Mouse (Mus musculus): Measurements from ENCODE around the gene Sh2b1. TPM values are rescaled to one million over a fixed set of nuclear protein-coding genes. Genes with fewer than 3 reads are reported as not detected.

Gene Sh2b1
- 51.9 and 53.7 TPM in 2 replicates for polyA plus RNA-seq (2015; fragmentation: Nextera tagmentation; extraction: Ambion mirVana)

DNA sequence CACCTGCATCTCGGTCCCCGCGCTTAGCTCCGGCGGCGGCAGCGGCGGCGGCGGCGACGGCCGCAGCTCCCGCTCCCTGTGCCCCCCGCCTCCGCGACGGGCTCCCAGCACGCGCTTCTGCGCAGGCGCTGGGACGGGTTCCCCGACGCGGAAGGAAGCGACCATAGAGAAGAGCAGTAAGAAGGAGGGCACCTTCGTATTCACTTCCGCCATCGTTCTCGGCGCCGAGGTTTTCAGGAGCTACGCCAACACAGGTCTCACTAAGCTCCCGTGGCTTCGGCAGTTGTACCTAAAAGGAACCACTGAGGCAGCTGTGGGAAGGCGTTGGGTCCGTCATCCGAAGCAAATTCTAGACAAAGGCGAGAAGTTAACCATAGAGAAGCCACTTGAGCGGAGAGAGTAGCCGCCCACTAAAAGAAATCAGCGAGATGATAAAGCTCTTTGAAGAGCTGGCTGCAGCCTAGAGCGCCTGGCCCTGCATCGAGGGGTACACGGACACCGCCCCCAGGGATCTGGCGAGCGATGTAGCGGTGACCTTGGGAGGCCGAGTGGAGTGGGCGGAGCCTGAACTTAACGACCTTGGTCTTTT, at the start of gene Sh2b1:
Sh2b1 (minus strand) TSS at position 432 of the 589 bp plus-strand sequence.
- Histone ChIP-seq H3K36me3 (peaks cover 25% of the 10 kb centered on the region), H3K9ac (peak within 1 kb of the TSS; percentile 96), H3K4me3 (peak within 1 kb of the TSS; percentile 89), H3K9me3 (no peaks in the 10 kb centered on the region), H3K4me2 (peak within 1 kb of the TSS; percentile 86), H3K4me1 (peaks cover 22% of the 10 kb centered on the region), H3K27ac (peak within 1 kb of the TSS; percentile 95), H3K27me3 (no peaks in the 10 kb centered on the region)
- under 1% methylated on average over 53 of the region's 53 CpGs for WGBS
- ATAC-seq (ENCODE audit: insufficient number of reproducible peaks, low FRiP score, low TSS enrichment, low read depth) = peak; percentile 89

DNA sequence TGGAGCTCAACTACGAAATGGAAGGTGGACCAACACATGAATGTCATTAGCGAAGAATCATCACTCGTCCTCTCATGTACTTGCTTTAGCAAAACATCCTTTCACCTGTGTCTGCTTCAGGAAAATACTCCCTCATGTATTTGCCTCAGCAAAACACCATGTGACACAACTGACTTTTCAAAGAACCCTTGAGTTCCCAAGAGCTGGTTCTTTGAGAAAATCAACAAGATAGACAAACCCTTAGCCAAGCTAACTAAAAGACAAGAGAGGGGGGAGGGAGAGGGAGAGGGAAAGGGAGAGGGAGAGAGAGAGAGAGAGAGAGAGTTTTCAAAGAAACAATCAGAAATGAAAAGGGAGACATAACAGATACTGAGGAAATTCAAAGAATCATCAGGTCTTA, 48.1 kb upstream of the Sh2b1 start:
- no peak for ATAC-seq (ENCODE audit: insufficient number of reproducible peaks, low FRiP score, low TSS enrichment, low read depth)

DNA sequence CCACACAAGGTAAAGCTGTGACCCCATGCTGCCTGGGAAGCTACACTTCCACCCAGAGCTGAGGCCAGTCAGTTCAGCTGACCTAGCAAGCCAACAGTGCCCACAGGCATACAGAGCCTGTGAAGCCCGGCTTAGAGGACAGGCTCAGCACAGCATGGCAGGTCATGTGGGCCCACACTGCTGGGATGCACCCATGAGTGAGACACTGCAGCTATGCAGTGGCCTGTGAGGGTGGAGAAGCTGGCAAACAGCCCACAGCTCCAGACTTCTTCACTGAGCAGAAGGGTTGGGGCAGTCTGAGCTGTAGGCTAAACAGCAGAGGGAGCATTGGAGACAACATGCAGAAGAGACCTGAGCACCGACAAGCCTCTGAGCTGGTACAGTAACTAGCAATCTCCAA, 44.3 kb upstream of the Sh2b1 start:
- no peak overlapping the region for H3K9ac ChIP-seq
- no peaks in the 10 kb centered on the region for H3K9me3 ChIP-seq
- no peak for ATAC-seq (ENCODE audit: insufficient number of reproducible peaks, low FRiP score, low TSS enrichment, low read depth)

More for the DNA sequence above, 48.1 kb upstream of the Sh2b1 start:
- H3K9ac ChIP-seq = no peak overlapping the region
- 0 out of 2 replicates have a peak, but pooled peaks cover 2% of the 10 kb centered on the region for H3K4me1 ChIP-seq
- H3K4me2 ChIP-seq = no peak overlapping the region
- no peaks in the 10 kb centered on the region for H3K9me3 ChIP-seq
- no peak overlapping the region for H3K27ac ChIP-seq
- no peaks in the 10 kb centered on the region for H3K27me3 ChIP-seq
- 75% methylated on average over 3 of the region's 3 CpGs for WGBS
- no peaks in the 10 kb centered on the region for H3K36me3 ChIP-seq
- H3K4me3 ChIP-seq = no peak overlapping the region

DNA sequence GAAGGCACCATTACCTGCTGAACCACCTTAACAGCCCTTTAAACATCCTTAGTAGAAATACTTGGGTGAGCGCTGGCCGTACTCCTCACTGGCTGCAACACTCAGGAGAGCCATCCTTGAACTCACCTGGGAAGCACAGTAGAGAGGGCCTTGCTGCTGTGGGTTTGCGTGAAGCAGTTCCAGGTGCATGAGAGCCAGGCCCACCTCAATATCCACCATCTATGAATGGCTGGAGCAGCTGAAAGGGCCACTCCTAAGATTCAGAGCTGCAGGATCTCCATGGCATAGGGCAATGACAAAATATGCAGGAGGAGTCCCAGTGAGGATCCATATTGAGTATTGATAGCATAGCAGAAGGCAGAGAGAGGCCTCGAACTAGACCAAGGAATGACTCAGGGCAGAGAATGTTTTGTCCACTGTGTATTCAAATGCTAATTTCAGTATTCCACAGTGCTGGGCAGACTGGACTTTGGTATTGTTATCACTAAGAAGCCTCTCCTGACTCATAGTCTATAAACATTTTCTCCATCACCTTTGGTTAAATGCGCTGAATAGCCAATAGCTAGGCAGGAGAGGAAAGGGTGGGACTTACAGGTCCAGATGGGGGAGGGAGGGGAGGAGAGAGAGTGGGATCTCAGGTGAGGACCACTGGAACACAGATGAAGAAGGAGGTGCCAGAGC, 43.2 kb upstream of the Sh2b1 start:
- Histone ChIP-seq H3K9me3 (no peaks in the 10 kb centered on the region), H3K9ac (no peak overlapping the region), H3K27ac (no peak overlapping the region), H3K27me3 (no peaks in the 10 kb centered on the region), H3K36me3 (no peaks in the 10 kb centered on the region), H3K4me2 (no peak overlapping the region), H3K4me1 (no peaks in the 10 kb centered on the region), H3K4me3 (no peak overlapping the region)
- 87% methylated on average over 5 of the region's 5 CpGs for WGBS
- ATAC-seq (ENCODE audit: insufficient number of reproducible peaks, low FRiP score, low TSS enrichment, low read depth) = no peak

More for the DNA sequence above, 44.3 kb upstream of the Sh2b1 start:
- Histone ChIP-seq H3K4me1 (no peaks in the 10 kb centered on the region), H3K27me3 (no peaks in the 10 kb centered on the region), H3K27ac (no peak overlapping the region), H3K4me3 (no peak overlapping the region), H3K4me2 (no peak overlapping the region), H3K36me3 (no peaks in the 10 kb centered on the region)
- WGBS = 50% methylated on average over 2 of the region's 2 CpGs

DNA sequence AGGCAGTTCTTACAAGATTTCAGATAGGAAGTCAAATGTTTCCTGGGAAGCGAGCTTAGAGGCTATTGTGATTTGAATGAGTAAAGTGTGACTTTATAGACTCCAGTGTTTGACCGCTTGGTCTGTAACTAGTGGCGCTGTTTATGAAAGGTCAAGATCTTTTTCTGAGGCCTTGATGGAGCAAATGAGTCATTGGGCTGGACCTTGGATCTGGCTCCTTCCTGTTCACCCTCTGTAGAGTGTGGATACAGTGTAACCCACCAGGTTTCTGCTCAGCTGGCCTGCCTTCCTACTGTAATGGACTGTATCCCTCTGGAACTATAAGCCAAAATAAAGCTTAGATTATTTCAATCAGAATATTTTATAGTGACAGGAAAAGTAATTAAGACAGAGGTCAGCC, 36.1 kb upstream of the Sh2b1 start:
- Histone ChIP-seq H3K27ac (no peak overlapping the region), H3K4me1 (no peaks in the 10 kb centered on the region), H3K9ac (no peak overlapping the region), H3K4me2 (no peak overlapping the region), H3K4me3 (no peak overlapping the region), H3K27me3 (no peaks in the 10 kb centered on the region), H3K36me3 (no peaks in the 10 kb centered on the region), H3K9me3 (no peaks in the 10 kb centered on the region)
- ATAC-seq (ENCODE audit: insufficient number of reproducible peaks, low FRiP score, low TSS enrichment, low read depth) = no peak
- 80% methylated on average over 3 of the region's 3 CpGs for WGBS

DNA sequence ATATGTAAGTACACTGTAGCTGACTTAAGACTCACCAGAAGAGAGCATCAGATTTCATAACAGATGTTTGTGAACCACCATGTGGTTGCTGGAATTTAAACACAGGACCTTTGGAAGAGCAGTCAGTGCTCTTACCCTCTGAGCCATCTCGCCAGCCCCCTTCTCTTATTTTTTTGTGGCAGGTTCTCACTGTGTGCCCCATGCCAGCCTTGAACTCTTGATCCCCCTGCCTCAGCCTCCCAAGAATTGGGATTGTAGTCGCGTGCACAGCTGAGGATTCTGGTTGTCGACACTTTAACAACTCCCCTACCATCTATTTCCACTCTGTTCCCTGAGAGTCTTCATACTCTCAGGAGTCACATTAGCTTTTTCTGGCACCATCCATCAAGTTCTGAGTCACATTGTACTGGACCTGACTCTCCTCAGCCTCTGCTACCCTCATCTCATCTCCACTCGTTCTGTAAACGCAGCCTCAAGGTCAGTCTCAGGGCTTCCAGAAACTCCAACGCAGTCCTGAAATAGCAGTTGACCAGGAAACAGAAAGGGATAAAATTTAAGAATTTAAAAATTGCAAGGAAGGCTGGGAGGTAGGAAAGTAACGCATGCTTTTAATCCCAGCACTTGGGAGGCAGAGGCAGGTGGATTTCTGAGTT, 32.0 kb upstream of the Sh2b1 start:
- H3K36me3 ChIP-seq = no peaks in the 10 kb centered on the region
- no peak overlapping the region for H3K27ac ChIP-seq
- no peak overlapping the region for H3K4me3 ChIP-seq
- 82% methylated on average over 8 of the region's 8 CpGs for WGBS
- no peaks in the 10 kb centered on the region for H3K4me1 ChIP-seq
- H3K9ac ChIP-seq = no peak overlapping the region
- no peak overlapping the region for H3K4me2 ChIP-seq
- no peaks in the 10 kb centered on the region for H3K27me3 ChIP-seq
- ATAC-seq (ENCODE audit: insufficient number of reproducible peaks, low FRiP score, low TSS enrichment, low read depth) = no peak
- no peaks in the 10 kb centered on the region for H3K9me3 ChIP-seq

DNA sequence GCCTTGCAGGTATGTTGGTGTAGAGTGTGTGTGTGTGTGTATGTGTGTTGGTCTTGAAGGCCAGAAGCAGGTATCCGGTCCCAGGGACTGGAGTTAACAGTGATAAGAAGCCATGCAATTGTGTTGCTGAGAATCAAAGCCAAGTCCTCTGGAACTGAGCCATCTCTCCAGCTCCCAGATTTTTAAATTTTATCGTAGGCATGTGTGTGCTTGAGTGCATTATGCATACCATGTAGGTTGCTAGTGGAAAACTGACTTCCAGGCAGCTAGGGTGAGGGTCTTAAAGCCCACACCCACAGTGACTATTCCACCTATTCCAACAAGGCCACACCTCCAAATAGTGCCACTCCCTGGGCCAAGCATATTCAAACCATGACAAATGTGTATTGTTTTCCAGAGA, 29.7 kb upstream of the Sh2b1 start:
- Histone ChIP-seq H3K4me3 (no peak overlapping the region), H3K4me1 (peaks cover 7% of the 10 kb centered on the region), H3K9ac (no peak overlapping the region), H3K4me2 (no peak overlapping the region), H3K27ac (no peak overlapping the region), H3K36me3 (peaks cover 12% of the 10 kb centered on the region), H3K9me3 (no peaks in the 10 kb centered on the region), H3K27me3 (no peaks in the 10 kb centered on the region)
- ATAC-seq (ENCODE audit: insufficient number of reproducible peaks, low FRiP score, low TSS enrichment, low read depth) = no peak
- 59% methylated on average over 2 of the region's 2 CpGs for WGBS

DNA sequence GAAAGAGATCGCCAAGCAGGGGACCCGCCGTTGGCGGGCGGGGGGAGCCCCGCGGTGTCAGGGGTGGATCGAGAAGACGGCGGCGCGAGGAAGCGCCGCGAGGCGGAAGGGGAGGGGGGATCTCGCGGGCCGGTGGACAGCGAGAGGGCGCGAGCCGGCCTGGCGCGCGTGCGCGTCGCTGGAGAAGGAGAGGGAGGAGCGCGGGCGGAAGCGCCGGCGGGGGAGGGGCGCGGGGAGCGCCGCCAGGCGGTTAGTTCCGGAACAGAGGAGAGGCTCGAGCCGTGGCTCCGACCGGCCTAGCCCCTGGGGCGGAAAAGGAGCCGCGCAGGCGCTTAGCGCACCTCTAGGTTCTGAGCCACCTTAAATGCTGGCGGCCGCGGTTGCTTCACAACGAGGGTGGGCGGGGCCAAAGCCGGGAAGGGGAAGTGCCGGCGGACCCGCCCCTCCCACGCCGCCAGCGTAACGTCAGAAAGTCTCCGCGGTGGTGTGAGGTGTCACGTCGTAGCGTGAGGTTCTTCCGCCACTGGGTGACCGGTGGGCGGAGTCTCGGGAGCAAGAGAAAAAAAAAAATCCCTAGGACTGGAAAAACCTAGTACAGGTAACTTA, 28.2 kb upstream of the Sh2b1 start, which contains the start of gene Atxn2l:
Atxn2l (minus strand) TSS at position 165 of the 606 bp plus-strand sequence.
- H3K27me3 ChIP-seq = no peaks in the 10 kb centered on the region
- under 1% methylated on average over 58 of the region's 72 CpGs for WGBS
- peaks cover 27% of the 10 kb centered on the region for H3K36me3 ChIP-seq
- H3K9me3 ChIP-seq = no peaks in the 10 kb centered on the region
- ATAC-seq (ENCODE audit: insufficient number of reproducible peaks, low FRiP score, low TSS enrichment, low read depth) = peak; percentile 88
- H3K4me1 ChIP-seq = peaks cover 7% of the 10 kb centered on the region
- H3K4me3 ChIP-seq = peak within 1 kb of the TSS; percentile 58
- peak within 1 kb of the TSS; percentile 99 for H3K27ac ChIP-seq
- peak within 1 kb of the TSS; percentile 67 for H3K4me2 ChIP-seq
- H3K9ac ChIP-seq = peak within 1 kb of the TSS; percentile 92

DNA sequence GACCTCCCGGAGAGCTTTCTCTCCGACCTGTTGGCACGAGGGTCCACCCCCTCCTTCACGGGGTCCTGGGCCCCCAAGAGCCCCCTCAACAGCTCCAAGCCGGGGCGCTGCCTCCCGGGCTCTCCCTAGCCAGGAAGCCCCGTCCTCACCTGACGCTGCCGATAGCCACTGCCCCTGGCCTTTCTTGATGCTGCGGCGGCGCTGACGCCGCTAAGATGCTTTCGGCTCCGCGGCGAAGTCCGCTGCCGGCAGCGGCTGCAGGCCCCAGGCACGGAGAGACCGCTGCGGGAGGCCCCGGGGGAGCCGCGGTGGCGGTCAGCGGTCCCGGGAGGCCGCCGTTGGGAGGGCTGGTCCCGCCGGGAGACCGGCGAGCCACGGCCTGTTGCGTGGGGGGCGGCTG, 27.5 kb upstream of the Sh2b1 start:
- 0 out of 2 replicates have a peak, but pooled peaks have one; percentile 1 for ATAC-seq (ENCODE audit: insufficient number of reproducible peaks, low FRiP score, low TSS enrichment, low read depth)
- no peaks in the 10 kb centered on the region for H3K9me3 ChIP-seq

DNA sequence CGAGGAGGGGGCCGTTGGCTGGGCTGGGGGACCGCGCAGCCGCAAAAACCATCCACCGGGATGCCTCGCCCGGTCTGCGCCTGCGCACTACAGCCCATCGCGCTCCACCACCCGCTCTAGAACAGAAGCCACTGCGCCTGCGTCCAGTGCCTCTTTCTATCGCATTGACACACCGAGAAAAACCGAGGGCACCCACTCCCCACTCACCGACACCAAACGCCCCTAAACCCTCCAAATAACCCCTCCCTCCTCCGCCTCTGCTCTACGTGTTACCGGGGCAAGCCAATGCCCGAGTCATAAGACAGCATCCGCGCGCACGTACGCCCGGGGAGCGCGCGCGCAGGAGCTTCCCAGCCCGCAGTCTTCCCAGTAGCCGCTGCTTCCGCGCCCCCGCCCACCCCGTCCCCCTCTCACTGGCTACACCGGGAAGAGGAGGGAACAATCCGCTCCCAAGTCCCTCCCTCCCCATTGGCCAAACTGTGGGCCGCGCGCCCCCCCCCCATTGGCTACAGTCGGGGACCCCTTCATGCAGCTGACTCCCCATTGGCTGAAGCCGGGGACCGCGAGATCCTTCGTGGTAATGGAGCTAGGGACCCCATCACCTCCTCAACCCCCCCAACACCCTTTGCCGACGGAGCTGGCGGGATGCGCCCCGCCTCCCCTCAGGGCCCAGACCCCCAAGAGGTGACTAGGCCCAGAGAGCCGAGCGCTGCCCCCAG, 27.0 kb upstream of the Sh2b1 start:
- H3K9ac ChIP-seq = peak overlapping the region; percentile 92
- H3K27me3 ChIP-seq = no peaks in the 10 kb centered on the region
- peak overlapping the region; percentile 67 for H3K4me2 ChIP-seq
- no peaks in the 10 kb centered on the region for H3K9me3 ChIP-seq
- H3K4me1 ChIP-seq = peaks cover 7% of the 10 kb centered on the region
- peaks cover 39% of the 10 kb centered on the region for H3K36me3 ChIP-seq
- peak overlapping the region; percentile 99 for H3K27ac ChIP-seq
- peak; percentile 92 for ATAC-seq (ENCODE audit: insufficient number of reproducible peaks, low FRiP score, low TSS enrichment, low read depth)
- H3K4me3 ChIP-seq = peak overlapping the region; percentile 58
- under 1% methylated on average over 52 of the region's 57 CpGs for WGBS

More for the DNA sequence above, 27.5 kb upstream of the Sh2b1 start:
- H3K27me3 ChIP-seq = no peaks in the 10 kb centered on the region
- peak overlapping the region; percentile 99 for H3K27ac ChIP-seq
- H3K36me3 ChIP-seq = peaks cover 33% of the 10 kb centered on the region
- peak overlapping the region; percentile 58 for H3K4me3 ChIP-seq
- H3K4me2 ChIP-seq = peak overlapping the region; percentile 67
- WGBS = under 1% methylated on average over 40 of the region's 40 CpGs
- peaks cover 7% of the 10 kb centered on the region for H3K4me1 ChIP-seq
- H3K9ac ChIP-seq = peak overlapping the region; percentile 92

DNA sequence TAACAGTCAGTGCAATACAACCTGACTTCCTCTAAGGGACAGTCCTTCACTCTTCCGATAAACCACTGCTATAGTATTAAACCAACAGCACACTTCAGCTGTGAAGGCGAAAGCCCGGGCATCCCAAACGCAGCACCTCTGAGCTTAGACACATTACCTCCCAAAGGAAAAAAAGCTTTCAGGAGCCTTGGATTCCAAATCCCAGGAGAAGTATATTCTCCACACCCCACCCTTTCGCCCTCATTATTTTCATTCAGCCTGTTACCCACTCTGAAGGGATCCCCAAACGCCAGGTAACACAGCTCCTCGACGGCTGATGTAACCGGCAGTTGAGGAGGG, 26.4 kb upstream of the Sh2b1 start:
- H3K4me3 ChIP-seq = peak overlapping the region; percentile 58
- 3% methylated on average over 9 of the region's 9 CpGs for WGBS
- peaks cover 44% of the 10 kb centered on the region for H3K36me3 ChIP-seq
- peak overlapping the region; percentile 67 for H3K4me2 ChIP-seq
- peak overlapping the region; percentile 99 for H3K27ac ChIP-seq
- ATAC-seq (ENCODE audit: insufficient number of reproducible peaks, low FRiP score, low TSS enrichment, low read depth) = no peak
- H3K9me3 ChIP-seq = no peaks in the 10 kb centered on the region
- H3K27me3 ChIP-seq = no peaks in the 10 kb centered on the region
- H3K4me1 ChIP-seq = peaks cover 7% of the 10 kb centered on the region
- H3K9ac ChIP-seq = peak overlapping the region; percentile 52
